ENCODE assay signal across 21 mouse cellular contexts in the genomic region with DNA sequence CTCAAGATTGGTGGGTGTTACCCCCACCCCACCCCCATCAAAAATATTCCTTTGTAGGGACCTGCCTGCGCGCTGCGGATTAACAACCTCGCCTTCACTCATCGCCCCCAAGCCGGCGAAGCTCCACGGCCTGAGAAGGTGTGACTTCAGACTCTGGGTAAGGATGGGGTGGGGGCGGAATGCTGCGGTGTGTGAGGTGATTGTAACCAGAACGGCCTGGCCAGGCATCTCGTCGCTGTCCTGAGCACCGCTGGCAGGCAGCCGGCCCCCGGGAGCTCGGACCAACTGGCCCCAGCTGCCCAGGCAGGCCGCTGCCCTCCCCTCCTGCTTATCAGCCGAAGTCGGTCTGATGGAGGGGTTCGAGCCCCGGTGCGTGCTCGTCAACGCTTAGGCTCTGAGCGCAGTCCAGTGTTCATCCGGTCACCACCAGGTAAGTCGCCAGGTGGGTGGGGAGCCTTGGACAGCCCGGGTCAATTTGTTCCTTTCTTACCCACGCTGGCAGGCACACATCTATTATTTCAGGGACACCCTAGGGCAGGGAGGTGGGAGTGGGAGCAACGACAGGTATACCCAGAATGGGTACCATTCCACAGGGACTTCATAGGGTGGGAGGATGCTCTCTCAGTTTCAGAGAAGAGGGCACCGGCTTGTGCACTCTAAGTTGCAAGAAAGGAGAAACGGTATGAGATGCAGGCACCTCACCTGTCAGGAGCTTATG. TPM values are rescaled to one million over a fixed set of nuclear protein-coding genes. Genes with fewer than 3 reads are reported as not detected.
DNase-seq lines count a peak whose midpoint lies in the region; ATAC-seq and TF ChIP-seq lines count a peak whose summit lies in the region.
"Had no signal": no experiment of that assay in that cellular context is flagged by ENCODE, and none has a peak within 500 bp of the region (broad histone marks: within the 10 kb centered on the region; RNA-seq: fewer than 3 reads in every experiment).

No protein-coding gene starts in this region.

- 13% methylated on average over 33 of the region's 33 CpGs for WGBS in heart, adult 2 months
- 10% methylated on average over 33 of the region's 33 CpGs for WGBS in lung, embryonic 14.5 days
- WGBS in heart, embryonic 16.5 days = 8% methylated on average over 33 of the region's 33 CpGs
- WGBS in limb, embryonic 15.5 days = 3% methylated on average over 33 of the region's 33 CpGs
- WGBS in lung, adult 2 months = 13% methylated on average over 33 of the region's 33 CpGs

- peak overlapping the region; percentile 31; the same call in 1 of the 2 replicates for H3K27ac ChIP-seq in heart, adult 2 months
- peak overlapping the region; percentile 42; the same call in 1 of the 2 replicates for H3K27ac ChIP-seq in lung, embryonic 14.5 days (ENCODE audit: low read depth)
- H3K27ac ChIP-seq in heart, embryonic 16.5 days (ENCODE audit: low read length) = peak overlapping the region; percentile 67
- H3K27ac ChIP-seq in limb, embryonic 15.5 days = 0 out of 2 replicates have a peak overlapping the region, but pooled peaks have one; percentile 12
- H3K27ac ChIP-seq: embryonic facial prominence, embryonic 13.5 days; intestine, embryonic 15.5 days; liver, embryonic 15.5 days had no signal

- TF ChIP-seq CTCF in heart, adult 2 months (IDR thresholded peaks at IDR 0.05) = no peak
- no peak for TF ChIP-seq CTCF in lung, embryonic 14.5 days (IDR thresholded peaks at IDR 0.05; ENCODE audit: low read depth)
- no peak for TF ChIP-seq CTCF in lung, adult 2 months (IDR thresholded peaks at IDR 0.05; ENCODE audit: insufficient read depth, low read length)

- peaks cover 17% of the 10 kb centered on the region for H3K27me3 ChIP-seq in heart, adult 2 months (ENCODE audit: control insufficient read depth, insufficient read depth, low read length)
- peaks cover 63% of the 10 kb centered on the region for H3K27me3 ChIP-seq in lung, embryonic 14.5 days (ENCODE audit: insufficient read depth, low read length)
- H3K27me3 ChIP-seq in heart, embryonic 16.5 days (ENCODE audit: control insufficient read depth, insufficient read depth, low read length) = peaks cover 60% of the 10 kb centered on the region
- H3K27me3 ChIP-seq in limb, embryonic 15.5 days = peaks cover 87% of the 10 kb centered on the region

- DNase-seq in heart, adult 2 months = peak in 1 of 2 experiments; percentile 23
- no peak for DNase-seq in heart, adult 18-20 months
- no peak for DNase-seq in lung, embryonic 14.5 days
- no peak for DNase-seq in lung, postnatal 36 days
- no peak for DNase-seq in lung, adult 2 months
- DNase-seq in spleen, adult 18-20 months = no peak
- DNase-seq: adrenal gland, adult 8-10 months; cerebellum, postnatal 25 days; kidney, postnatal 4 days; lung, postnatal 14 days; right cerebral cortex, adult 18-20 months; thymus, adult 18-20 months had no signal

- no peak for TF ChIP-seq POLR2A in heart, adult 2 months (IDR thresholded peaks at IDR 0.05; ENCODE audit: insufficient read depth, low read depth, low read length)
- no peak for TF ChIP-seq POLR2A in lung, adult 2 months (IDR thresholded peaks at IDR 0.05; ENCODE audit: borderline replicate concordance, extremely low read depth, low read depth, low read length)

- no peak for TF ChIP-seq EP300 in heart, adult 2 months (IDR thresholded peaks at IDR 0.05; ENCODE audit: insufficient read depth, low read depth, low read length)

- peak overlapping the region; percentile 16 for H3K4me2 ChIP-seq in lung, embryonic 14.5 days
- H3K4me2 ChIP-seq in heart, embryonic 16.5 days (ENCODE audit: low read depth, low read length) = peak overlapping the region; percentile 20; the same call in 1 of the 2 replicates
- no peak overlapping the region for H3K4me2 ChIP-seq in limb, embryonic 15.5 days
- H3K4me2 ChIP-seq: embryonic facial prominence, embryonic 13.5 days; intestine, embryonic 15.5 days; liver, embryonic 15.5 days had no signal

- no peak overlapping the region for H3K4me3 ChIP-seq in heart, adult 2 months
- H3K4me3 ChIP-seq in lung, embryonic 14.5 days (ENCODE audit: low read depth, low read length) = peak overlapping the region; percentile 10; the same call in 1 of the 2 replicates
- H3K4me3 ChIP-seq in heart, embryonic 16.5 days (ENCODE audit: low read length) = peak overlapping the region; percentile 44
- H3K4me3 ChIP-seq in limb, embryonic 15.5 days = peak overlapping the region; percentile 16
- no peak overlapping the region for H3K4me3 ChIP-seq in lung, adult 2 months (replicated peaks; ENCODE audit: extremely low read depth, low read depth, low read length)
- H3K4me3 ChIP-seq: embryonic facial prominence, embryonic 13.5 days; intestine, embryonic 15.5 days; liver, embryonic 15.5 days had no signal

- H3K9ac ChIP-seq in heart, adult 2 months (ENCODE audit: low read depth, low read length) = no peak overlapping the region
- no peak overlapping the region for H3K9ac ChIP-seq in lung, embryonic 14.5 days
- H3K9ac ChIP-seq in heart, embryonic 16.5 days (ENCODE audit: low read length) = peak overlapping the region; percentile 65
- no peak overlapping the region for H3K9ac ChIP-seq in limb, embryonic 15.5 days
- H3K9ac ChIP-seq: embryonic facial prominence, embryonic 13.5 days; intestine, embryonic 15.5 days; liver, embryonic 15.5 days had no signal

- H3K9me3 ChIP-seq in lung, embryonic 14.5 days (ENCODE audit: low read depth, low read length) = no peaks in the 10 kb centered on the region
- H3K9me3 ChIP-seq in heart, embryonic 16.5 days (replicated peaks; ENCODE audit: control insufficient read depth, low read length) = no peaks in the 10 kb centered on the region
- H3K9me3 ChIP-seq in limb, embryonic 15.5 days = no peaks in the 10 kb centered on the region
- H3K9me3 ChIP-seq: embryonic facial prominence, embryonic 13.5 days; intestine, embryonic 15.5 days; liver, embryonic 15.5 days had no signal

- H3K4me1 ChIP-seq in heart, adult 2 months (ENCODE audit: control insufficient read depth, insufficient read depth, low read length) = no peaks in the 10 kb centered on the region
- peaks cover 11% of the 10 kb centered on the region; the same call in 1 of the 2 replicates for H3K4me1 ChIP-seq in lung, embryonic 14.5 days (ENCODE audit: insufficient read depth)
- no peaks in the 10 kb centered on the region for H3K4me1 ChIP-seq in heart, embryonic 16.5 days (ENCODE audit: control insufficient read depth, insufficient read depth, low read length)
- H3K4me1 ChIP-seq in limb, embryonic 15.5 days = peaks cover 27% of the 10 kb centered on the region
- H3K4me1 ChIP-seq in lung, adult 2 months (ENCODE audit: control insufficient read depth, insufficient read depth, low read length) = no peaks in the 10 kb centered on the region
- H3K4me1 ChIP-seq: intestine, embryonic 15.5 days; liver, embryonic 15.5 days had no signal

- ATAC-seq in lung, embryonic 14.5 days (ENCODE audit: insufficient read depth) = no peak
- peak; percentile 53; the same call in 1 of the 2 replicates for ATAC-seq in heart, embryonic 16.5 days (replicated peaks; ENCODE audit: extremely low read depth, insufficient read depth, low FRiP score)
- ATAC-seq in limb, embryonic 15.5 days (ENCODE audit: insufficient number of reproducible peaks, low FRiP score, low TSS enrichment, low read depth) = no peak
- ATAC-seq: intestine, embryonic 15.5 days had no signal

- H3K36me3 ChIP-seq in heart, adult 2 months (ENCODE audit: control insufficient read depth, insufficient read depth, low read length) = no peaks in the 10 kb centered on the region
- no peaks in the 10 kb centered on the region for H3K36me3 ChIP-seq in lung, embryonic 14.5 days (ENCODE audit: insufficient read depth)
- no peaks in the 10 kb centered on the region for H3K36me3 ChIP-seq in heart, embryonic 16.5 days (ENCODE audit: control insufficient read depth, insufficient read depth)
- H3K36me3 ChIP-seq in limb, embryonic 15.5 days = no peaks in the 10 kb centered on the region
- H3K36me3 ChIP-seq: embryonic facial prominence, embryonic 13.5 days; intestine, embryonic 15.5 days; liver, embryonic 15.5 days had no signal

- H3K79me2 ChIP-seq in heart, adult 2 months (replicated peaks; ENCODE audit: control insufficient read depth, insufficient read depth, low read length) = no peaks in the 10 kb centered on the region

- intact Hi-C loops in heart, adult 2 months (cut with DNase I) = no loop called here

RNA-seq across cellular contexts. Expression of gene Tbx5, which starts 35.9 kb away (rescaled TPM):
- total RNA-seq in heart, adult 2 months (2021) = 10 to 100 TPM; 22.6 to 36.9 TPM
- polyA plus RNA-seq in heart, adult 2 months (2012; rRNA removed) = 26.5 and 27.0 TPM in 2 replicates
- total RNA-seq in heart, adult 18-20 months (2021) = 10 to 100 TPM; 18.5 to 25.8 TPM
- polyA plus RNA-seq in lung, embryonic 14.5 days (2014; fragmentation: Nextera tagmentation; extraction: Ambion mirVana) = 57.7 and 59.4 TPM in 2 replicates
- polyA plus RNA-seq in heart, embryonic 16.5 days (2015; fragmentation: Nextera tagmentation; extraction: Ambion mirVana) = 30.5 and 36.3 TPM in 2 replicates
- polyA plus RNA-seq in limb, embryonic 15.5 days (2015; fragmentation: Nextera tagmentation; extraction: Ambion mirVana) = 18.1 and 21.3 TPM in 2 replicates
- 26.9 and 28.2 TPM in 2 replicates for polyA plus RNA-seq in lung, adult 2 months (2012; rRNA removed)
- total RNA-seq: hematopoietic stem cell, adult 5-6 weeks; layer of hippocampus, postnatal 10 days; left cerebral cortex, postnatal 25 days had no signal
- polyA plus RNA-seq: kidney, embryonic 14.5 days had no signal

Comparison
In these comparisons a context has a peak if more than half of its experiments do, and no peak if none do; other contexts are left out.
1. H3K4me3 ChIP-seq: peak in lung, embryonic 14.5 days (single experiment), heart, embryonic 16.5 days (single experiment) and limb, embryonic 15.5 days (single experiment); none in heart, adult 2 months (single experiment) and lung, adult 2 months (single experiment).
2. H3K27ac ChIP-seq: peak in every context shown above with its lines; median percentile 67 in heart, embryonic 16.5 days; 42 in lung, embryonic 14.5 days; 31 in heart, adult 2 months; 12 in limb, embryonic 15.5 days.